Mouse (Mus musculus) heart, postnatal 0 days (tissue): ENCODE measurements around the gene Noc4l. TPM values are rescaled to one million over a fixed set of nuclear protein-coding genes. Genes with fewer than 3 reads are reported as not detected.

ENCODE experiments used
- ATAC-seq: fragments of 200-750 bp; cut with Nextera tagmentation; 2 replicates; pipeline ENCODE4 v1.8.0; 2017; ENCODE audit warnings: low read depth, moderate number of reproducible peaks, moderate library complexity; ENCODE audit not compliant: insufficient read depth
- DNase-seq: peaks from one replicate; pipeline ENCODE4 v3.0.0-alpha.2; 2016; ENCODE audit warnings: low spot score
- H3K27ac ChIP-seq: fragments of 300-500 bp; sonication (generic); 2 replicates; pipeline ENCODE4 v1.5.1; 2014; ENCODE audit warnings: low read depth, mild to moderate bottlenecking
- H3K27me3 ChIP-seq: fragments of 300-500 bp; sonication (generic); 2 replicates; pipeline ENCODE4 v1.6.1; 2014; ENCODE audit warnings: low read length, mixed read lengths; ENCODE audit not compliant: control insufficient read depth, insufficient read depth
- H3K36me3 ChIP-seq: fragments of 300-500 bp; sonication (generic); replicated peaks from 2 replicates; pipeline ENCODE4 v1.6.1; 2014; ENCODE audit warnings: low read length, mixed read lengths; ENCODE audit not compliant: control insufficient read depth, insufficient read depth
- H3K4me1 ChIP-seq: fragments of 300-500 bp; sonication (generic); 2 replicates; pipeline ENCODE4 v1.6.1; 2014; ENCODE audit warnings: antibody characterized with exemption; ENCODE audit not compliant: control insufficient read depth, insufficient read depth
- H3K4me2 ChIP-seq: fragments of 300-500 bp; sonication (generic); 2 replicates; pipeline ENCODE4 v1.6.1; 2014; ENCODE audit warnings: low read depth, mild to moderate bottlenecking, low read length, moderate library complexity
- H3K4me3 ChIP-seq: fragments of 300-500 bp; sonication (generic); 2 replicates; pipeline ENCODE4 v1.5.1; 2014; ENCODE audit warnings: low read depth, low read length
- H3K9ac ChIP-seq: fragments of 300-500 bp; sonication (generic); replicated peaks from 2 replicates; pipeline ENCODE4 v1.6.1; 2014; ENCODE audit warnings: low read depth, low read length, mixed read lengths
- H3K9me3 ChIP-seq: fragments of 300-500 bp; sonication (generic); replicated peaks from 2 replicates; pipeline ENCODE4 v1.6.1; 2016; ENCODE audit warnings: low read length; ENCODE audit not compliant: control insufficient read depth
- CTCF ChIP-seq: IDR thresholded peaks from 2 replicates; pipeline ENCODE4 v1.5.1; 2016; ENCODE audit warnings: antibody characterized with exemption, control low read depth, low read depth
- EP300 ChIP-seq: IDR thresholded peaks from 2 replicates; pipeline ENCODE4 v1.6.1; 2016; ENCODE audit warnings: antibody characterized with exemption, low read depth
- WGBS: fragments of 180-500 bp; shearing (Covaris S2); extraction: QIAGEN DNeasy Blood & Tissue Kit; methylation state at CpG from one replicate; pipeline ENCODE4 v1.1.7; 2014; 5-methylcytosine and 5-hydroxymethylcytosine counted together
- polyA plus RNA-seq: library from polyadenylated mRNA; unstranded; fragments of >200 nt; fragmentation: Nextera tagmentation; extraction: Ambion mirVana; gene quantifications from 2 replicates; pipeline ENCODE4 v1.2.1, GENCODE M21; 2015
- total RNA-seq: library from RNA; depleted of rRNA; stranded (reverse); fragments of >200 nt; gene quantifications from 2 replicates; pipeline ENCODE4 v1.2.3, GENCODE M21; 2014; ENCODE audit warnings: low replicate concordance

Gene Noc4l
- total and polyA plus RNA-seq, 2 experiments from 2014 or later: 7.6 to 19.0 TPM

GRCm38 (mm10) chr5:110635951-110636707, 17.1 kb downstream of the Noc4l start:
- TF ChIP-seq CTCF (peak; percentile 72), EP300 (no peak)

DNA sequence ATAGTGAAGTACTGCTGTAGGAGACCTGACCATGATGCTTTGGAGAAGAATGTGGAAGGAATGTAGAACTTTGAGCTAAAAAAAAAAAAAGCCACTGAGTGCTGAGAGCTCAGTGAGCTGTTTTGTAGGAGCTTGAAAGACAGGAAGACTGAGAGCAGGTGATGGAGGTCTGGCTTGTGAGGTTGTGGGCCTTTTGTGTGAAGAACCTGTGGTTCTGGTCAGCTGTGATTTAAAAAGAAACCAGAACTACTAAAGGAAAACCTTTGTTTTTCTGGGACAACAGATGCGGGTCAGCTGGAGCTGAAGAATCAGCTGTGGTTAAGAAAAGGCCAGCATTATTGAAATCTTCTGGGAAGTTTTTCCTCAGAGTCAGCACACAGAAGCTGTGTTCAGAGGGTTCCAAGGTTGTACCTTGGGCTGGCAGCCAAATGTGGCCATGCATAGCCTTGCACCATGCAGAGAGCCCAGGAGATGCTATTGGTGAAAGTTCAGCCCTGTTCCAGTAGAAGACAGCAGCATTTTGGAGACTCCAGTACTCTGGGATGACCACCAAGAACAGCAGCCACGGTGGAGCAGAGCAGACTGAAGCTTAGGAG, 23.6 kb downstream of the Noc4l start:
- Histone ChIP-seq H3K9ac (no peak overlapping the region), H3K36me3 (no peaks in the 10 kb centered on the region), H3K4me1 (no peaks in the 10 kb centered on the region), H3K4me3 (no peak overlapping the region), H3K4me2 (no peak overlapping the region), H3K27me3 (peaks cover 16% of the 10 kb centered on the region), H3K27ac (no peak overlapping the region), H3K9me3 (no peaks in the 10 kb centered on the region)
- 67% methylated on average over 2 of the region's 2 CpGs for WGBS
- TF ChIP-seq CTCF: no peak
- no peak for TF ChIP-seq EP300
- ATAC-seq (no peak), DNase-seq (no peak)

More at GRCm38 (mm10) chr5:110635951-110636707, 17.1 kb downstream of the Noc4l start:
- H3K4me1 ChIP-seq: no peaks in the 10 kb centered on the region
- 0 out of 2 replicates have a peak, but pooled peaks cover 5% of the 10 kb centered on the region for H3K27me3 ChIP-seq
- DNase-seq (peak; percentile 41), ATAC-seq (no peak)
- no peak overlapping the region for H3K27ac ChIP-seq
- H3K36me3 ChIP-seq: no peaks in the 10 kb centered on the region
- WGBS: 30% methylated on average over 6 of the region's 6 CpGs
- no peaks in the 10 kb centered on the region for H3K9me3 ChIP-seq
- no peak overlapping the region for H3K4me3 ChIP-seq
- H3K4me2 ChIP-seq: no peak overlapping the region
- H3K9ac ChIP-seq: no peak overlapping the region

DNA sequence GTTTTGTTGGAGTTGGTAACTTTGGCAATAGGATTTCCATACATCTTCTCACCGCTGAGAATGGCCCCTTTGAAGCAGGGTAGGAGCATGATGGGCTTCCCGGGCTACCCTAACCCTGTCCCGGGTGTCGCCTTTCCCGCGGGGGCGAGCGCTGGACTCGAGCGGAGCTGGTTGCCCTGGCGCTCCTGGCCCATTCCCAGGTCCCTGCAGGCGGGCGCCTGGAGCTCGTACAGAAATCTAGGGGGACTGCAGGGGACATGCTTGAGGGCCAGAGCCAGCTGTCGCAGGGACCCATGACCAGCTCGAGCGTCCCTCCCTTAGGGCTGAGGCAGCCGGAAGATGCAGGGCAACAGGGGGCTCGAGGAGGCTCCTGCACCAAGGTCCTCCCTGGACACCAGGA, 25.1 kb downstream of the Noc4l start:
- 13% methylated on average over 19 of the region's 19 CpGs for WGBS
- ATAC-seq (no peak), DNase-seq (no peak)
- no peak overlapping the region for H3K4me2 ChIP-seq
- H3K27ac ChIP-seq: no peak overlapping the region
- H3K4me3 ChIP-seq: no peak overlapping the region
- no peaks in the 10 kb centered on the region for H3K4me1 ChIP-seq
- H3K27me3 ChIP-seq: peaks cover 16% of the 10 kb centered on the region
- no peak for TF ChIP-seq CTCF
- TF ChIP-seq EP300: no peak
- H3K9ac ChIP-seq: no peak overlapping the region
- no peaks in the 10 kb centered on the region for H3K9me3 ChIP-seq
- H3K36me3 ChIP-seq: no peaks in the 10 kb centered on the region

DNA sequence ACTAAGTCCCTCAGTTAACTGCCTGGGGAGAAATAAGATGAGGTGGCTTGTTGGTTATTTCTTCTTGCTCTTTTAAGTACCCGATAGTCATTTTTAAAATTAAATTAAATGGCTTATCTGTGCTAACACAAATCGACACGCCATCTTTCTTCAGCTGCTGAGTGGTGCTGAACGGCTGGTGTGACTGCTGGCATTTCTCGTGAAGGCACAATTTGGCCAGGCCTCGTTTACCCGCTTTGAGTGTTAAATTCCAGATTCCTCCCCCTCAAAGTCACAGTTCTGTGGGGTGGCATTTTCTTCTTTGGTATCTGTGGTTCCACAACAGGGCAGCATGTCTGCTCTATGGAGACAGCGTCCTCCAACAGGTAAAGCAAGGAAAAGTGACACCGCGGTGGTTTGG, 25.9 kb downstream of the Noc4l start:
- TF ChIP-seq EP300: no peak
- no peak for TF ChIP-seq CTCF
- no peak overlapping the region for H3K9ac ChIP-seq
- ATAC-seq (no peak), DNase-seq (no peak)
- no peaks in the 10 kb centered on the region for H3K36me3 ChIP-seq
- WGBS: 45% methylated on average over 10 of the region's 10 CpGs
- no peaks in the 10 kb centered on the region for H3K9me3 ChIP-seq
- H3K4me3 ChIP-seq: no peak overlapping the region
- no peak overlapping the region for H3K27ac ChIP-seq
- no peaks in the 10 kb centered on the region for H3K4me1 ChIP-seq
- peaks cover 16% of the 10 kb centered on the region for H3K27me3 ChIP-seq
- H3K4me2 ChIP-seq: no peak overlapping the region

GRCm38 (mm10) chr5:110624319-110624718, 28.9 kb downstream of the Noc4l start:
- 80% methylated on average over 2 of the region's 2 CpGs for WGBS

More at GRCm38 (mm10) chr5:110624319-110624718, 28.9 kb downstream of the Noc4l start:
- H3K27ac ChIP-seq: no peak overlapping the region
- H3K27me3 ChIP-seq: peaks cover 16% of the 10 kb centered on the region
- H3K4me3 ChIP-seq: no peak overlapping the region
- no peak for TF ChIP-seq CTCF
- TF ChIP-seq EP300: no peak
- no peaks in the 10 kb centered on the region for H3K4me1 ChIP-seq
- H3K9me3 ChIP-seq: no peaks in the 10 kb centered on the region
- no peak overlapping the region for H3K9ac ChIP-seq
- ATAC-seq (no peak), DNase-seq (no peak)
- no peak overlapping the region for H3K4me2 ChIP-seq
- no peaks in the 10 kb centered on the region for H3K36me3 ChIP-seq
